Mouse (Mus musculus) ovary, postnatal 36 days (tissue): ENCODE measurements around the gene Sez6.
A peak's percentile ranks its signal among the peaks of the same experiment; 100 is the strongest.

Source experiments
- DNase-seq: peaks from one replicate; pipeline ENCODE4 v3.0.0; 2022; ENCODE audit warnings: low spot score, mixed read lengths

Gene Sez6

DNA sequence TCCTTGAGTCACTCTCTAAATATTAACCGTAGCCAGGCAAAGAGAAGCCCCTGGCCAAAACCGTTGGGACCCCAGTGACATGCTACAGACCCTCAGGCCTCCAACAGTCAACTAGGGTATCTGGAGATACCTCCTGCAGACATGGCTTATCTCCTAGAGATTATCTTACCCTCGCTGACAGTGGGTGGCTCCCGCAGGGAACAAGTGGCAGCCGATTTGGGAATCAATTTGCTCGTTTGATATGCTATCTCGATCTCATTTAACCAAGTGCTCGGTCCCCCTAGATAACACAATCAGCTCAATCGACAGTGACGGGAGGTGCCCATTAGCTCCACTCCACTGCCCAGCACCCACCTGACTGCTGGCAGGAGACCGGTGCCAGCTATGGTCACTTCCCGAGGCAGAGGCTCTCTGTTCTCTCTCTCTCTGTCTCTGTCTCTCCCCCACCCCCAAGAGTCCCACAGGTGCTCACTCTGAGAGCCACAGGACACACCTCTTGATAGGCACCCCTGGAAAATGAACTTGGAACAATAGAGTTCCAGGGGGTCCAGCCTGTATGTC is 19.6 kb downstream of the Sez6 start:
- no peak for DNase-seq

DNA sequence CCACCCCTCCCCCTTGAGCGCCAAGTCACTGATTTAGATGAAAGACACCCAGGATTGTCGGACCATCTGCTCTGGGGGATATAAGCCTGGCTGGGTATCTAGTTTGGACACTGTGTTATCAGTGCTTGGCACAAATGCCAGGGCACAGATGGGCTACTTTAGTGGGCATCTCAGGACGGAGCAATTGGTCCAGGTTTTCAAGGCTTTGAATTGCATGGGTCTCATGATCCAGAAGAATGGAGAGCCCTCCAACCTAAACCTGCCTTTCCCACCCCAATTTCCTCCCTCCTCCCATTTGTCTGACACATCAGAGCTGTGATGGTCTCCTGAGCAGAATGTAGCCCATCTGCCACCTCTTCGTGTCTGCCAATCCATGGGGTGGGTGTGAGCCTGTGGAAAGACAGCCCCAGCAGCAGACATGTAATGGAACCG is 20.2 kb downstream of the Sez6 start:
- no peak for DNase-seq

- DNase-seq, result no peak
These were observed 23.1 kb downstream of the Sez6 start for GRCm38 (mm10) chr11:77953671-77954070.

- no peak for DNase-seq
These were observed 25.8 kb downstream of the Sez6 start for GRCm38 (mm10) chr11:77956428-77956827.

GRCm38 (mm10) chr11:77958268-77958667 is 27.7 kb downstream of the Sez6 start:
- DNase-seq, result no peak

DNA sequence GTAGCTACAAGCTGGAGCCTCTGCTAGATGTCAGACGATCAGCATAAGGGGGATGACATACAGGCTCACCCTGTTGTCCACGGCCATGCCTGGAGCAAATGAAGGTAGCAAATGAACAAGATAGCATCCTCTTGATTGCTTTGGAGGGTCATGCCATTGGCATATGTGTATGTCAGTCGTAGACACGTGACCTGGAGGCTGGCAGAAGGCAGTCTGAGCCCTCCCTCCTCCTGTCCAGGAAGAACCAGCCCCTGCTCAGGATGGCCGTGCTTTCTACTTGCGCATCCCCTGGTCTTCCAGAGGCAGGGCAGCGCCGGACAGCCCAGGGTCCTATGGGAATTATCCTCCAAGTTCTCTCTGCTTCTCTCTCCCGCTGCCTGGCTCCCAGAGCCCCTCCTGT is 28.3 kb downstream of the Sez6 start:
- no peak for DNase-seq

DNA sequence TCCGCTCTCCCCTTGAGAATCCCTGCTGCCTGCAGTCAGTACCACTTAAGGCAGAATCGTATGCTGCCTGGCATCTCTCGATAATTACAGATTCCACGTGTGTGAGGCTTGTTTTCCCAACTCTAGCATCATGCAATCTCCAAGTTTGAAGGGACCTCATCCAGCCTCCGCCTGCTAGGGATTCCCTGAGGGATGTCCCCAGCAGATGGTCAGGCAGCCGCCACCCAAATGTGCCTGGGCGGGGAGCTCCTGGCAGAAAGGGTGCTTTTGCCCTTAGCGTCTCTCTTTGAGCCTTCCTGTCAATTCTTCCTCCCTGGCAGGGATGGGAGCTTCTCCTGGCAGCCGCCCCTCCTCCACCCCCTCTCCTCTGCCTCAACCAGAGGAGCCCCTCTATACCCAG is 29.6 kb downstream of the Sez6 start:
- no peak for DNase-seq

DNA sequence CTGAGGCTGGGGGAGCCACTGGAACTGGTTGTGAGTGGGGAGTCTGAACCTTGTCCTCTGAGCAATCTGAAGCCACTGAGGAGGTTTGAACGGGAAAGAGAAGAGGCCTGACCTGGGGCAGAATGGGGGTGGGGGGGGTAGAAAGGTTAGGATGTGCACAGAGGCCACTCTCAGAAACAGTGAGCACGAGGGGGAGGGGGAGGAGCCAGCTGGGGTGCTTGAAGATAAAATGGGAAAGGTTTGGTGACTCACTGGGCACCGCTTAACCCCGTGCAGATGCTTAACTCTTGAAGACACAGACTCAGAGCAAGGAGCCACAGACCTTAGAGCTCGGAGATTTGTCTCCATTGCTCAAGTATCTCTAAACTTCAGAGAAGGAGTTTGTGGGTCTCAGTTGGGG is 30.3 kb downstream of the Sez6 start:
- DNase-seq, result no peak

DNA sequence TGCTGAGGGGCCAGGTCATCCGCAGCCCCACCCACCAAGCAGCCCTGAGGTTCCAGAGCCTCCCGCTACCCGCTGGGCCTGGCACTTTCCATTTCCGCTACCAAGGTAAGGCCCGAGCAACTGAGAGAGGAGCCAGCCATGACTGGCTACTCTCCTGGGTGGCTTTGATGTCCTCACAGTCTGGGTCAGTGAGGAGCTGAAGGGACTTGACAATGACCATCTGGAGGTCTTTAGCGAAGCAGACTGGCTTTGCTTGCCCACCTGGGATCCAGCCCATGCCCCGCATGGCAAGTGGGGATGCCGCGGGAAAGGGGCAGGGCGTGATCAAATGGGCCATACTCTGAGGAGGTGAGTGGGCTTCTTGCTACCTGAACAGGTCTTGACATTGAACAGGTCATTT is 32.3 kb downstream of the Sez6 start:
- DNase-seq, result no peak

GRCm38 (mm10) chr11:77964415-77965095 is 34.0 kb downstream of the Sez6 start:
- DNase-seq, result no peak

- peak; percentile 31 for DNase-seq
These were observed 34.8 kb downstream of the Sez6 start for GRCm38 (mm10) chr11:77965101-77966036.

- DNase-seq, result no peak
These were observed 35.4 kb downstream of the Sez6 start for GRCm38 (mm10) chr11:77966037-77966391.

DNA sequence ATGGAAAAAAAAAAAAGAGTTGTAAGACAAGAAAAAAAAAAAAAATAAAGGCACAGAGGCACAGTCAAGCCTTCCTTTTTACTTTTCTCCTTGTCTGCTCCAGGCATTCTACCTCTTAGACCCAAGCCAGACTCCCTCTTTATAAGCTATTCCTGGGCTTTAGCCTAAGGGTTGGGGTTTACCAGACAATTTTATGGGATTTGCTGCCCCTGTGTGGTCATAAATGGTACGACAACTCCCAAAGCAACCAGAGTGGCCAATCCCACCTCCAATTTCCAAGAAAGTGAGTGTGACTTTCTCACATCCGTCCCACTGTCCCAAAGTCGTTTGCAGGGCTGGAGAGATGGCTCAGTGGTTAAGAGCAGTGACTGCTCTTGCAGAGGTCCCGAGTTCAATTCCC is 36.5 kb downstream of the Sez6 start:
- DNase-seq, result peak; percentile 51

DNA sequence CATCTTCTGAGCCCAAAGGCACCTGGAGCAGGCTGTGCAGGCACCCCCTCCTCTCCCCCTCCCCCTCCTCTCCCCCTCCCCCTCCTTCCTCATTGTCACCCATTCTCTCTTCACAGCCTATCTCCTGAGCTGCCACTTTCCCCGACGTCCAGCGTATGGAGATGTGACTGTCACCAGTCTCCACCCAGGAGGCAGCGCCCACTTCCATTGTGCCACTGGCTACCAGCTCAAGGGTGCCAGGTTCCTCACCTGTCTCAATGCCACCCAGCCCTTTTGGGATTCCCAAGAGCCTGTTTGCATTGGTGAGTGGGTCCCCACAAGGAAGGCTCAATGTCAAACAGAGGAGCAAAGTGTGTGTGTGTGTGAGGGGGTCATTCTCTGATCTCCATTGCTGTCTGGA is 38.2 kb downstream of the Sez6 start:
- no peak for DNase-seq

DNA sequence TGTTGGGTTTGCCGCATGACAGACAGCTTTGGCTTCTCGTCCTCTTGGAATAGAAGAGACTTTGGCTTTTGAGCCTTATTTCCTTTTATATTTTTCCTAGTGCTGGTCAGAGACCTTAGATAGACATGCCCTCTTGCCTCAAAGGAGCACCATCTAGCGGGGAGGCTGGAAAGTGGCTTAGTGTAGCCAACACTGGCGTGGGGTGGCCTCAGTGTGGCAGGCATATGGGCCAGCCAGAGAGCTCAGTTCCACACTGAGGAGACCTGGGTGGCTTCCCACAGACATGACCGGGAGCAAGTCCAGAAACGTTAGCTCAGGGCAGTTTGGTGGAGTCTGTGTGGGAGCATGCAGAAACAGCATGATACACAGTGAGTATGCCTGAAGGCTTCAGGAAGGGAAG is 40.1 kb downstream of the Sez6 start:
- no peak for DNase-seq

- no peak for DNase-seq
These were observed 42.9 kb downstream of the Sez6 start for GRCm38 (mm10) chr11:77973520-77973919.

DNA sequence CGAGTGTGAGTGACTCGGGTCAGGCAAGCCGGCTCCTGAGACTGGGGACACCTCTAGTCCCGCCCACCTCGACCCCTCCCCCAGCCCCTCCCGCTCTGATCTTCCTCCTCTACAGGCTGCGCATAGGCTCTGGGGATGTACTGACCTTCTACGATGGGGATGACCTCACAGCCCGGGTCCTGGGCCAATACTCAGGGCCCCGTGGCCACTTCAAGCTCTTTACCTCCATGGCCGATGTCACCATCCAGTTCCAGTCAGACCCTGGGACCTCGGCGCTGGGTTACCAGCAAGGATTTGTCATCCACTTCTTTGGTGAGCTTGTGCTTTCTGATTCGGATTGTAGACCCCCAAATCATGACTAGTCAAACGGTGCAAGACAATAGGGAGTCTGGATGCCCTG is 43.7 kb downstream of the Sez6 start:
- DNase-seq, result no peak

DNA sequence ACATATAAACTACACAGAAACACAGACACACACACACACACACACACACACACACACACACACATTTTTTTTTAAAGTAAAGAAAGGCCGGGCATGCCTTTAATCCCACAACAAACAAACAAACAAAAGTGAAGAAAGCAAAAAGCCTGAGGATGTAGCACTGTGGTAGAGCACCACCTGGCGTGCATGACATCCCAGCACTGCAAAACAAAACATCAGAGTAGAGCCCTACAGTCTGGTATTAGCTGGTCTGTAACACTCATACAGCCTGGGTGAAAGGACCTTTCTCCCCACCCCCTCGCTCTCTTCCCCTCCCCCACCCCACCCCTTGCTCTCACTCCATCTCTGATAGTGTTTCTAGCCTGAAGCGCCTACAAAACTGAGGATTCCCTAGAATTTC is 45.3 kb downstream of the Sez6 start:
- no peak for DNase-seq

- DNase-seq, result no peak
These were observed 47.6 kb downstream of the Sez6 start for GRCm38 (mm10) chr11:77978161-77978560.

DNA sequence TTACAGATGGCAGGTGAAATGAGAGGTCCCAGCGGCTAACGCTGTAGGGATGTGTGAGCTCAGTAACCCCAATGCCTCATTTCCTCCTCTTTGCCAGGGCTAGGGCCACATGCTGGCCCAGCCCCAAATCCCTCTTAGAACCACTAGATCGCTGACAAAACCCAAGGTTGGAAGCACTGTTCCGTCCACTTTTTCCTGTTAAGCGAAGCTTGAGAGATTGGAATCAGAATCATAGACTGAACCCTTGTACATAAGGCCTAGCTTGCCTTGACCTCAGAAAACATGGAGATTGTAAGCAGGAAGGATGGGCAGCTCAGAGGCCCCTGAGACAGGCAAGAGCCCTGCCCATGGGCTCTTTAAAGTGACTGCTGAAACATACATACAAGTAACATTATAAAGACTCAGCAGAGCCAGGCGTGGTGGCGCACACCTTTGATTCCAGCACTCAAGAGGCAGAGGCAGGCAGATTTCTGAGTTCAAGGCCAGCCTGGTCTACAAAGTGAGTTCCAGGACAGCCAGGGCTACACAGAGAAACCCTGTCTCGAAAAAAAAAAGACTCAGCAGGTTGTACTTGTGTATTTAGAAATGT is 48.7 kb downstream of the Sez6 start:
- no peak for DNase-seq

DNA sequence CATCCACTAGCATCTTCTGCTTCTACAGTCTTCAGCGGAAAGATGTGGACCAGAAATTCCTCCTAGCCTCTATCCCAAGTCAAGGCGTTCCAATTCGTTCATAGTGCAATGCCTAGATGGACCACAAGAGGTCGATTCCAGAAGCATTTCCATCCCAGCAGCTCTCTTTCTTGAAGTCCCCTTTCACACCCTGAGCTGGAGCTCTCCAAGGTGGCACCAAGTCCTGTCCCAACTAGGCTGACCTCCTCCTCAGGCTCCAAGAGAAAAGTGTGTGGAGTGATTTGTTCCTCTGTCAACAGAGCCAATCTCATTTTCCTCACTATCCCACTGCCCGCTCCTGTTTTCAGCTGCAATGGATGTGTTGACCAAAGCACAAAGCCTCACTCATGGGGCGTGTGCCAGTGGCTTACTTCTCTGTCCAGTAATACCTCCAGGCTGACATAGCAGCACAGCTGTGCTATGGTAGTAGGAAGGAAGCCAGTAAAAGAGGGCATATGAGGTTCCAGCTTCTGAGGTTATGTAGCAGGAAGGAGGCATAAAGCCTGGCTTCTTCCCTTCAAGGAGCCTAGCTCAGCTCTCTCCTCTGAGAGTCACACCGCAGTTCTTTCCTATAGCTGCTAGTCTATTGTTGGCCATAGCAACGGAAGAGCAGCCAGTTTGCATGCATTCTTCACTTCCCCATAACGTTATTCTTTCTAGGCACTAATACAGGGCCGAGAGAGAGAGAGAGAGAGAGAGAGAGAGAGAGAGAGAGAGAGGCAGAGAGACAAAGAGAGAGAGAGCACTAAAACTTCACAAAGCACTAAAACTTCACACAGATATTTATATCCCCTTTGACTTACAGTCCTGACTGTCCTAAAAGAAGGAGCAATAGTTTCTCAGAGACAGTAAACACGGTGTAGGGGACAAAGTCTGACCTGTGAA is 49.9 kb downstream of the Sez6 start:
- DNase-seq, result peak; percentile 45
